Mouse (Mus musculus) heart, adult 8-10 months (tissue): ENCODE measurements at regions not wholly inside any gene's neighbourhood (a gene's known extent, or its start where the extent isn't known, plus 50 kb on each side); places are given as distances from the start of the nearest gene placed in this dataset.

Experiments
- DNase-seq: peaks from one replicate; pipeline ENCODE4 v3.0.0; 2022; ENCODE audit warnings: low spot score

- DNase-seq = no peak
Measured at GRCm38 (mm10) chr16:52746186-52746585, 292.3 kb upstream of the Alcam start.

DNA sequence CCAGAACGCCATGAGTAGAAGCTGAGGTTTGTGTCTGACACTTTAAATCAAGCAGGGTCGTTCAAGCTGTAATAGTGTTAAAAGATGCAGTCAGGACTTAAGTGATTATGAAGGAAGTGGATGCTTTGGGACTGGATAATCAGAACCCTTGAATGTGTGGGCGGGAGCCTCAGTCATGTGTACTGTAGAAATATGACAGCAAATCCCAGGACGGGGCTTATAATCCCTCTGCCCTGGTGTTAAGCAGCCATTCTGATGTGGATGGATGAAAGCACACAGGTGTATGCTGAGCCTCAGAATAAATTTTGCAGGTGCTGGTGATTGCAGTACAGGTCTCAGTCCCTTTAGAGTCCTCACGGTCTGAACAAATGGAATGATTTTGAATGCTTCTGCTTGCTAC lies 290.8 kb upstream of the Alcam start:
- no peak for DNase-seq

DNA sequence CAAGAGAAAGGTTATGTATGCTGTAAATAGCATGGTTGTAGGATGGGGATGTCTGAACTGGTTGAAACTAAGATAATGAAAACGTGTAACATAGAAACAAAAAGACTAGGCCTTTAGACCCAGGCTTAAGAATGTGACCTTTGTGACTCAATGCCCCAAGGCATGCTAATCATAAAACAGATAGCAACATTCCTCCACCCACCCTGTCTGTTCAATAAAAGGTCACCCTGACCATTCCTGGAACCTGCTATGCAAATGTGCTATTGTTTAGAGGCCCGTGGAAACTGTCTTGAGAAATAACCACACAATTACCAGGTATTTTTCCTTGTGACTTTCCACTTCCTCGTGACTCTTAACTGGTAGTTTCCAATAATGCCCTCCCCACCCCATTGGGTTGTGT lies 288.3 kb upstream of the Alcam start:
- no peak for DNase-seq

GRCm38 (mm10) chr16:52726120-52726844 lies 272.4 kb upstream of the Alcam start:
- DNase-seq = no peak

- DNase-seq = no peak
Measured at GRCm38 (mm10) chr16:52718231-52718932, 264.5 kb upstream of the Alcam start.

- no peak for DNase-seq
Measured at GRCm38 (mm10) chr16:52690272-52690671, 236.4 kb upstream of the Alcam start.

- no peak for DNase-seq
Measured at GRCm38 (mm10) chr16:52654825-52655224, 201.0 kb upstream of the Alcam start.
